Mouse (Mus musculus): ENCODE results near the gene Camta1. TPM values are rescaled to one million over a fixed set of nuclear protein-coding genes. Genes with fewer than 3 reads are reported as not detected.

Gene Camta1
- polyA plus RNA-seq, 1 experiment from 2014 or later = 206 TPM

GRCm38 (mm10) chr4:151138135-151138534, 723.5 kb downstream of the Camta1 start:
- Histone ChIP-seq H3K4me3 (ENCODE audit: low read depth, low read length) (no peak overlapping the region), H3K4me1 (ENCODE audit: control insufficient read depth, insufficient read depth, low read length) (peaks cover 36% of the 10 kb centered on the region), H3K36me3 (ENCODE audit: control insufficient read depth, insufficient read depth, low read length) (no peaks in the 10 kb centered on the region), H3K27ac (ENCODE audit: low read depth, low read length) (peak overlapping the region; percentile 98), H3K9me3 (ENCODE audit: control insufficient read depth, low read length) (no peaks in the 10 kb centered on the region), H3K4me2 (ENCODE audit: low read depth, low read length) (peak overlapping the region; percentile 50; the same call in 1 of the 2 replicates), H3K9ac (replicated peaks; ENCODE audit: low read depth, low read length) (peak overlapping the region; percentile 34), H3K27me3 (ENCODE audit: control insufficient read depth, insufficient read depth, low read length) (no peaks in the 10 kb centered on the region)
- WGBS = 17% methylated on average over 9 of the region's 10 CpGs
- ATAC-seq (ENCODE audit: low read depth) = no peak

- Histone ChIP-seq H3K4me3 (ENCODE audit: low read depth, low read length) (no peak overlapping the region), H3K9ac (replicated peaks; ENCODE audit: low read depth, low read length) (0 out of 2 replicates have a peak overlapping the region, but pooled peaks have one; percentile 34), H3K36me3 (ENCODE audit: control insufficient read depth, insufficient read depth, low read length) (no peaks in the 10 kb centered on the region), H3K27me3 (ENCODE audit: control insufficient read depth, insufficient read depth, low read length) (no peaks in the 10 kb centered on the region), H3K4me1 (ENCODE audit: control insufficient read depth, insufficient read depth, low read length) (peaks cover 36% of the 10 kb centered on the region), H3K4me2 (ENCODE audit: low read depth, low read length) (peak overlapping the region; percentile 50), H3K9me3 (ENCODE audit: control insufficient read depth, low read length) (no peaks in the 10 kb centered on the region), H3K27ac (ENCODE audit: low read depth, low read length) (peak overlapping the region; percentile 98)
- no peak for ATAC-seq (ENCODE audit: low read depth)
- 34% methylated on average over 5 of the region's 5 CpGs for WGBS
These were observed 724.0 kb downstream of the Camta1 start for GRCm38 (mm10) chr4:151137701-151138100.

GRCm38 (mm10) chr4:151135491-151135890, 726.2 kb downstream of the Camta1 start:
- Histone ChIP-seq H3K36me3 (ENCODE audit: control insufficient read depth, insufficient read depth, low read length) (no peaks in the 10 kb centered on the region), H3K27me3 (ENCODE audit: control insufficient read depth, insufficient read depth, low read length) (no peaks in the 10 kb centered on the region), H3K4me3 (ENCODE audit: low read depth, low read length) (no peak overlapping the region), H3K9me3 (ENCODE audit: control insufficient read depth, low read length) (no peaks in the 10 kb centered on the region), H3K27ac (ENCODE audit: low read depth, low read length) (no peak overlapping the region), H3K9ac (replicated peaks; ENCODE audit: low read depth, low read length) (no peak overlapping the region), H3K4me2 (ENCODE audit: low read depth, low read length) (no peak overlapping the region), H3K4me1 (ENCODE audit: control insufficient read depth, insufficient read depth, low read length) (peaks cover 35% of the 10 kb centered on the region)
- 88% methylated on average over 8 of the region's 8 CpGs for WGBS
- ATAC-seq (ENCODE audit: low read depth) = no peak

GRCm38 (mm10) chr4:151133760-151134159, 727.9 kb downstream of the Camta1 start:
- WGBS = 82% methylated on average over 4 of the region's 4 CpGs
- no peaks in the 10 kb centered on the region for H3K9me3 ChIP-seq (ENCODE audit: control insufficient read depth, low read length)
- peaks cover 32% of the 10 kb centered on the region for H3K4me1 ChIP-seq (ENCODE audit: control insufficient read depth, insufficient read depth, low read length)
- H3K36me3 ChIP-seq (ENCODE audit: control insufficient read depth, insufficient read depth, low read length) = no peaks in the 10 kb centered on the region
- no peaks in the 10 kb centered on the region for H3K27me3 ChIP-seq (ENCODE audit: control insufficient read depth, insufficient read depth, low read length)
- no peak overlapping the region for H3K4me3 ChIP-seq (ENCODE audit: low read depth, low read length)
- no peak overlapping the region for H3K9ac ChIP-seq (replicated peaks; ENCODE audit: low read depth, low read length)
- H3K27ac ChIP-seq (ENCODE audit: low read depth, low read length) = no peak overlapping the region
- no peak for ATAC-seq (ENCODE audit: low read depth)
- no peak overlapping the region for H3K4me2 ChIP-seq (ENCODE audit: low read depth, low read length)

GRCm38 (mm10) chr4:151132493-151132892, 729.2 kb downstream of the Camta1 start:
- Histone ChIP-seq H3K9me3 (ENCODE audit: control insufficient read depth, low read length) (no peaks in the 10 kb centered on the region), H3K4me2 (ENCODE audit: low read depth, low read length) (no peak overlapping the region), H3K9ac (replicated peaks; ENCODE audit: low read depth, low read length) (no peak overlapping the region), H3K4me3 (ENCODE audit: low read depth, low read length) (no peak overlapping the region), H3K36me3 (ENCODE audit: control insufficient read depth, insufficient read depth, low read length) (no peaks in the 10 kb centered on the region), H3K27me3 (ENCODE audit: control insufficient read depth, insufficient read depth, low read length) (no peaks in the 10 kb centered on the region), H3K27ac (ENCODE audit: low read depth, low read length) (no peak overlapping the region), H3K4me1 (ENCODE audit: control insufficient read depth, insufficient read depth, low read length) (peaks cover 27% of the 10 kb centered on the region)
- ATAC-seq (ENCODE audit: low read depth) = no peak
- WGBS = 79% methylated on average over 9 of the region's 9 CpGs

GRCm38 (mm10) chr4:151130756-151131490, 730.8 kb downstream of the Camta1 start:
- H3K27me3 ChIP-seq (ENCODE audit: control insufficient read depth, insufficient read depth, low read length) = no peaks in the 10 kb centered on the region
- 65% methylated on average over 9 of the region's 9 CpGs for WGBS
- peak overlapping the region; percentile 100; the same call in 1 of the 2 replicates for H3K27ac ChIP-seq (ENCODE audit: low read depth, low read length)
- no peaks in the 10 kb centered on the region for H3K36me3 ChIP-seq (ENCODE audit: control insufficient read depth, insufficient read depth, low read length)
- no peak overlapping the region; the same call in 1 of the 2 replicates for H3K9ac ChIP-seq (replicated peaks; ENCODE audit: low read depth, low read length)
- no peak for ATAC-seq (ENCODE audit: low read depth)
- no peaks in the 10 kb centered on the region for H3K9me3 ChIP-seq (ENCODE audit: control insufficient read depth, low read length)
- no peak overlapping the region for H3K4me3 ChIP-seq (ENCODE audit: low read depth, low read length)
- H3K4me2 ChIP-seq (ENCODE audit: low read depth, low read length) = no peak overlapping the region
- H3K4me1 ChIP-seq (ENCODE audit: control insufficient read depth, insufficient read depth, low read length) = peaks cover 40% of the 10 kb centered on the region

GRCm38 (mm10) chr4:151129725-151130557, 731.7 kb downstream of the Camta1 start:
- Histone ChIP-seq H3K4me1 (ENCODE audit: control insufficient read depth, insufficient read depth, low read length) (peaks cover 40% of the 10 kb centered on the region), H3K9ac (replicated peaks; ENCODE audit: low read depth, low read length) (peak overlapping the region; percentile 88), H3K27me3 (ENCODE audit: control insufficient read depth, insufficient read depth, low read length) (no peaks in the 10 kb centered on the region), H3K9me3 (ENCODE audit: control insufficient read depth, low read length) (no peaks in the 10 kb centered on the region), H3K36me3 (ENCODE audit: control insufficient read depth, insufficient read depth, low read length) (no peaks in the 10 kb centered on the region), H3K4me3 (ENCODE audit: low read depth, low read length) (peak overlapping the region; percentile 34), H3K27ac (ENCODE audit: low read depth, low read length) (peak overlapping the region; percentile 100), H3K4me2 (ENCODE audit: low read depth, low read length) (peak overlapping the region; percentile 74)
- 55% methylated on average over 16 of the region's 16 CpGs for WGBS
- ATAC-seq (ENCODE audit: low read depth) = no peak; the same call in 1 of the 2 replicates

GRCm38 (mm10) chr4:151128641-151129541, 732.8 kb downstream of the Camta1 start:
- ATAC-seq (ENCODE audit: low read depth) = peak; percentile 77
- no peaks in the 10 kb centered on the region for H3K27me3 ChIP-seq (ENCODE audit: control insufficient read depth, insufficient read depth, low read length)
- peak overlapping the region; percentile 88 for H3K9ac ChIP-seq (replicated peaks; ENCODE audit: low read depth, low read length)
- peak overlapping the region; percentile 74 for H3K4me2 ChIP-seq (ENCODE audit: low read depth, low read length)
- H3K4me3 ChIP-seq (ENCODE audit: low read depth, low read length) = peak overlapping the region; percentile 34
- under 1% methylated on average over 69 of the region's 69 CpGs for WGBS
- H3K9me3 ChIP-seq (ENCODE audit: control insufficient read depth, low read length) = no peaks in the 10 kb centered on the region
- no peaks in the 10 kb centered on the region for H3K36me3 ChIP-seq (ENCODE audit: control insufficient read depth, insufficient read depth, low read length)
- peaks cover 40% of the 10 kb centered on the region for H3K4me1 ChIP-seq (ENCODE audit: control insufficient read depth, insufficient read depth, low read length)
- peak overlapping the region; percentile 100 for H3K27ac ChIP-seq (ENCODE audit: low read depth, low read length)
